9 mouse cellular contexts compared by ENCODE assay signal in the genomic region with DNA sequence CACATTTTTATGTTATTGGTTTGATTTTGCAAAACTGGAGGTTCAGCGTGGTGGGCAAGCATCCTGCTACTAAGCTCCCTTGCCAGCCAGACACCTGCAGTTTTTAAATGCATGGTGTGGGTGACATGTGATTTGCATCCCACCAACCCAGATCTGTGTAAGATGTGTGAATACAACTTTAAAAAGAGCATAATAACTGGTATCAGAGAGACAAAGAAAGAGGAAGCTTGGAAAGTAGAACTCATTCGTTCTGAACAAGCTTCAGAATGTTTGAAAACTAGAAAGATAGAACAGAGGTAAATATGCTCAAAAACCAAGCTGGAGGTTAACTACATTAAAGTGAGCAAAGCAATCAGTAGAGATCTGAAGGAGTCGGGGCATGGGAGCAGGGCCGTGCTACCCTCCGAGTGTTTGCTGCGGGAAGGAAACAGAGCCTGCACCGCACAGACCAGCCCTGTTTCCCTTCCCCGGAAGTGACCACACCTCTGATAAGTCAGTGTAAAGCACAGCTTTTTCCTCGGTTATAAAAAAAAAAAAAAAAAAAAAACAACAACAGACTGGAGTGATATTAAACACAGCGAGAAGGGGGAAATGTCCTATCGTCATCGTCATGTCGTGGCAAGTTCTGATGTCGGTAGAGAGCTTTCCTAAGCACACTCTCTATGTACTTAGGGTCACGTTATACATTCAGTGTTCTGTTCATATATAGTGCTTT.
DNase-seq lines count a peak whose midpoint lies in the region; ATAC-seq lines count a peak whose summit lies in the region.
"Had no signal": no experiment of that assay in that cellular context is flagged by ENCODE, and none has a peak within 500 bp of the region (broad histone marks: within the 10 kb centered on the region; RNA-seq: fewer than 3 reads in every experiment).

No protein-coding gene starts in this region.

- H3K4me1 ChIP-seq in liver, embryonic 11.5 days (replicated peaks; ENCODE audit: control insufficient read depth, insufficient read depth, low read length): no peaks in the 10 kb centered on the region
- H3K4me1 ChIP-seq in lung, embryonic 16.5 days (replicated peaks; ENCODE audit: control insufficient read depth, insufficient read depth, low read length): no peaks in the 10 kb centered on the region
- no peaks in the 10 kb centered on the region for H3K4me1 ChIP-seq in forebrain, embryonic 11.5 days (replicated peaks; ENCODE audit: control insufficient read depth, insufficient read depth, low read length)

- no peak for ATAC-seq in liver, embryonic 11.5 days (replicated peaks; ENCODE audit: low FRiP score)
- peak; percentile 43; the same call in 1 of the 2 replicates for ATAC-seq in lung, embryonic 16.5 days (ENCODE audit: low read depth)
- no peak for ATAC-seq in forebrain, embryonic 11.5 days (replicated peaks; ENCODE audit: low FRiP score)

- no peak overlapping the region for H3K4me3 ChIP-seq in liver, embryonic 11.5 days (ENCODE audit: low read depth, low read length)
- H3K4me3 ChIP-seq in lung, embryonic 16.5 days (ENCODE audit: low read length): no peak overlapping the region
- no peak overlapping the region for H3K4me3 ChIP-seq in forebrain, embryonic 11.5 days (ENCODE audit: low read depth, low read length)

- H3K27me3 ChIP-seq in liver, embryonic 11.5 days (replicated peaks; ENCODE audit: control insufficient read depth, insufficient read depth, low read length): no peaks in the 10 kb centered on the region
- H3K27me3 ChIP-seq in lung, embryonic 16.5 days (ENCODE audit: control insufficient read depth, insufficient read depth, low read depth, low read length): no peaks in the 10 kb centered on the region
- no peaks in the 10 kb centered on the region for H3K27me3 ChIP-seq in forebrain, embryonic 11.5 days (ENCODE audit: control insufficient read depth, insufficient read depth, low read length)

- H3K9ac ChIP-seq in liver, embryonic 11.5 days (ENCODE audit: low read depth, low read length): no peak overlapping the region
- H3K9ac ChIP-seq in lung, embryonic 16.5 days (ENCODE audit: low read length): no peak overlapping the region
- no peak overlapping the region for H3K9ac ChIP-seq in forebrain, embryonic 11.5 days (ENCODE audit: low read length)

- H3K4me2 ChIP-seq in liver, embryonic 11.5 days: peak overlapping the region; percentile 3; the same call in 1 of the 2 replicates
- no peak overlapping the region for H3K4me2 ChIP-seq in lung, embryonic 16.5 days (ENCODE audit: low read depth, low read length)
- no peak overlapping the region for H3K4me2 ChIP-seq in forebrain, embryonic 11.5 days (ENCODE audit: low read depth, low read length, severe bottlenecking)

- WGBS in liver, embryonic 11.5 days: 55% methylated on average over 15 of the region's 15 CpGs
- WGBS in lung, embryonic 16.5 days: 45% methylated on average over 15 of the region's 15 CpGs
- WGBS in forebrain, embryonic 11.5 days: 92% methylated on average over 15 of the region's 15 CpGs

- no peak for DNase-seq in liver, embryonic 11.5 days (ENCODE audit: low spot score)
- no peak for DNase-seq in liver
- peak; percentile 56 for DNase-seq in T-cell, adult 2 months (ENCODE audit: low spot score)
- DNase-seq in spleen, postnatal 36 days (ENCODE audit: low spot score in 2 of 2): peak; percentile 32 to 37
- no peak for DNase-seq in forebrain, embryonic 11.5 days (ENCODE audit: low spot score)
- DNase-seq in urinary bladder, postnatal 25 days (ENCODE audit: low spot score): no peak
- no peak for DNase-seq in layer of hippocampus, postnatal 25 days (ENCODE audit: extremely low spot score in 1 of 2, low spot score in 1 of 2)
- DNase-seq: cerebellum, adult 11-12 months had no signal

- no peaks in the 10 kb centered on the region for H3K9me3 ChIP-seq in liver, embryonic 11.5 days (ENCODE audit: control insufficient read depth, low read length)
- H3K9me3 ChIP-seq in lung, embryonic 16.5 days (ENCODE audit: control insufficient read depth, low read length): no peaks in the 10 kb centered on the region
- no peaks in the 10 kb centered on the region for H3K9me3 ChIP-seq in forebrain, embryonic 11.5 days (ENCODE audit: control insufficient read depth, low read length)

- no peak overlapping the region for H3K27ac ChIP-seq in liver, embryonic 11.5 days (ENCODE audit: low read depth, low read length)
- no peak overlapping the region for H3K27ac ChIP-seq in lung, embryonic 16.5 days (ENCODE audit: low read length)
- no peak overlapping the region for H3K27ac ChIP-seq in forebrain, embryonic 11.5 days (ENCODE audit: low read depth, low read length)

- no peaks in the 10 kb centered on the region for H3K36me3 ChIP-seq in liver, embryonic 11.5 days (ENCODE audit: control insufficient read depth, insufficient read depth, low read length)
- H3K36me3 ChIP-seq in lung, embryonic 16.5 days (ENCODE audit: control insufficient read depth, insufficient read depth, low read length): no peaks in the 10 kb centered on the region
- H3K36me3 ChIP-seq in forebrain, embryonic 11.5 days (ENCODE audit: control insufficient read depth, insufficient read depth, low read length): no peaks in the 10 kb centered on the region

Comparison
In these comparisons a context has a peak if more than half of its experiments do, and no peak if none do; other contexts are left out.
1. DNase-seq: peak in T-cell, adult 2 months (single experiment) and spleen, postnatal 36 days (2 of 2); none in liver, embryonic 11.5 days (single experiment), liver (single experiment), forebrain, embryonic 11.5 days (single experiment), urinary bladder, postnatal 25 days (single experiment) and layer of hippocampus, postnatal 25 days (0 of 2).